In genomic region chr10:4624581-4624980, GRCm38 (mm10) we compare ENCODE assay signal across 20 mouse cellular contexts. TPM values are rescaled to one million over a fixed set of nuclear protein-coding genes. Genes with fewer than 3 reads are reported as not detected.
DNase-seq lines count a peak whose midpoint lies in the region; ATAC-seq and TF ChIP-seq lines count a peak whose summit lies in the region.
"Had no signal": no experiment of that assay in that cellular context is flagged by ENCODE, and none has a peak within 500 bp of the region (broad histone marks: within the 10 kb centered on the region; RNA-seq: fewer than 3 reads in every experiment).

No protein-coding gene starts in this region.

- peak overlapping the region; percentile 50; the same call in 1 of the 2 replicates for H3K27ac ChIP-seq in kidney, adult 2 months (ENCODE audit: insufficient read depth, low read depth, low read length)
- no peak overlapping the region for H3K27ac ChIP-seq in liver, embryonic 16.5 days (ENCODE audit: low read length)
- H3K27ac ChIP-seq in liver, embryonic 11.5 days (ENCODE audit: low read depth, low read length): no peak overlapping the region
- H3K27ac ChIP-seq in limb, embryonic 10.5 days: no peak overlapping the region
- H3K27ac ChIP-seq: embryonic facial prominence, embryonic 12.5 days; forebrain, embryonic 15.5 days; heart, embryonic 10.5 days had no signal

- ATAC-seq in liver, embryonic 16.5 days (ENCODE audit: low read depth): peak; percentile 27; the same call in 1 of the 2 replicates
- ATAC-seq in liver, embryonic 11.5 days (replicated peaks; ENCODE audit: low FRiP score): no peak
- ATAC-seq: activated CD4-positive, CD25-positive, alpha-beta regulatory T cell, adult 4 months; forebrain, embryonic 15.5 days; Patski had no signal

- DNase-seq in kidney, adult 2 months: peak; percentile 71
- DNase-seq in kidney, postnatal 4 days: no peak
- no peak for DNase-seq in liver, embryonic 11.5 days (ENCODE audit: low spot score)
- DNase-seq in kidney, postnatal 14 days: peak; percentile 34
- peak; percentile 9 for DNase-seq in limb, embryonic 10.5 days (ENCODE audit: low spot score)
- DNase-seq: adrenal gland, postnatal 14 days; cerebellum, adult 11-12 months; cerebellum, adult 9-10 months; cerebellum, postnatal 25 days; gastrocnemius, postnatal 10 days; heart, adult 18-20 months; heart, postnatal 10 days; heart, postnatal 4 days had no signal

- H3K27me3 ChIP-seq in kidney, adult 2 months (replicated peaks; ENCODE audit: control insufficient read depth, insufficient read depth, low read length): no peaks in the 10 kb centered on the region
- H3K27me3 ChIP-seq in liver, embryonic 16.5 days (ENCODE audit: control insufficient read depth, insufficient read depth, low read depth, low read length): no peaks in the 10 kb centered on the region
- H3K27me3 ChIP-seq in liver, embryonic 11.5 days (replicated peaks; ENCODE audit: control insufficient read depth, insufficient read depth, low read length): no peaks in the 10 kb centered on the region
- H3K27me3 ChIP-seq in limb, embryonic 10.5 days (ENCODE audit: low read depth, poor library complexity, severe bottlenecking): no peaks in the 10 kb centered on the region
- H3K27me3 ChIP-seq: CH12.LX; embryonic facial prominence, embryonic 12.5 days; forebrain, embryonic 15.5 days; Patski had no signal

- peaks cover 4% of the 10 kb centered on the region; the same call in 1 of the 2 replicates for H3K4me1 ChIP-seq in kidney, adult 2 months (ENCODE audit: control insufficient read depth, insufficient read depth, low read length)
- H3K4me1 ChIP-seq in liver, embryonic 16.5 days (ENCODE audit: control insufficient read depth, low read depth, low read length): no peaks in the 10 kb centered on the region; the same call in 1 of the 2 replicates
- no peaks in the 10 kb centered on the region for H3K4me1 ChIP-seq in liver, embryonic 11.5 days (replicated peaks; ENCODE audit: control insufficient read depth, insufficient read depth, low read length)
- peaks cover 7% of the 10 kb centered on the region; the same call in 1 of the 2 replicates for H3K4me1 ChIP-seq in limb, embryonic 10.5 days
- H3K4me1 ChIP-seq: embryonic facial prominence, embryonic 12.5 days; forebrain, embryonic 15.5 days; heart, embryonic 10.5 days had no signal

- H3K36me3 ChIP-seq in kidney, adult 2 months (ENCODE audit: control insufficient read depth, insufficient read depth, low read length): no peaks in the 10 kb centered on the region
- H3K36me3 ChIP-seq in liver, embryonic 16.5 days (ENCODE audit: control insufficient read depth, insufficient read depth): no peaks in the 10 kb centered on the region
- H3K36me3 ChIP-seq in liver, embryonic 11.5 days (ENCODE audit: control insufficient read depth, insufficient read depth, low read length): no peaks in the 10 kb centered on the region
- no peaks in the 10 kb centered on the region for H3K36me3 ChIP-seq in limb, embryonic 10.5 days
- H3K36me3 ChIP-seq: embryonic facial prominence, embryonic 12.5 days; forebrain, embryonic 15.5 days; heart, embryonic 10.5 days had no signal

- H3K9me3 ChIP-seq in liver, embryonic 16.5 days (replicated peaks; ENCODE audit: control insufficient read depth, low read length): no peaks in the 10 kb centered on the region
- H3K9me3 ChIP-seq in liver, embryonic 11.5 days (ENCODE audit: control insufficient read depth, low read length): no peaks in the 10 kb centered on the region
- no peaks in the 10 kb centered on the region for H3K9me3 ChIP-seq in limb, embryonic 10.5 days (replicated peaks)
- H3K9me3 ChIP-seq: embryonic facial prominence, embryonic 12.5 days; forebrain, embryonic 15.5 days; heart, embryonic 10.5 days had no signal

- no peak for TF ChIP-seq POLR2A in kidney, adult 2 months (IDR thresholded peaks at IDR 0.05; ENCODE audit: low read depth, low read length)

- H3K4me3 ChIP-seq in kidney, adult 2 months (ENCODE audit: insufficient read depth, low read depth, low read length): no peak overlapping the region
- H3K4me3 ChIP-seq in liver, embryonic 16.5 days (ENCODE audit: low read depth, low read length): no peak overlapping the region
- H3K4me3 ChIP-seq in liver, embryonic 11.5 days (ENCODE audit: low read depth, low read length): no peak overlapping the region
- H3K4me3 ChIP-seq in limb, embryonic 10.5 days: no peak overlapping the region
- H3K4me3 ChIP-seq: embryonic facial prominence, embryonic 12.5 days; forebrain, embryonic 15.5 days; heart, embryonic 10.5 days had no signal

- 66% methylated on average over 4 of the region's 4 CpGs for WGBS in kidney, adult 2 months
- 71% methylated on average over 4 of the region's 4 CpGs for WGBS in liver, embryonic 16.5 days (ENCODE audit: insufficient replicate concordance)
- 79% methylated on average over 4 of the region's 4 CpGs for WGBS in liver, embryonic 11.5 days
- WGBS in limb, embryonic 10.5 days: 88% methylated on average over 4 of the region's 4 CpGs

- TF ChIP-seq CTCF in kidney, adult 2 months (conservative IDR thresholded peaks at IDR 0.05; ENCODE audit: insufficient read depth, insufficient read length, low read depth, low read length): no peak

- H3K4me2 ChIP-seq in liver, embryonic 16.5 days (ENCODE audit: low read depth, low read length): no peak overlapping the region
- no peak overlapping the region for H3K4me2 ChIP-seq in liver, embryonic 11.5 days
- H3K4me2 ChIP-seq: embryonic facial prominence, embryonic 12.5 days; forebrain, embryonic 15.5 days had no signal

- no peak overlapping the region for H3K9ac ChIP-seq in liver, embryonic 16.5 days (ENCODE audit: low read depth, low read length)
- no peak overlapping the region for H3K9ac ChIP-seq in liver, embryonic 11.5 days (ENCODE audit: low read depth, low read length)
- H3K9ac ChIP-seq: embryonic facial prominence, embryonic 12.5 days; forebrain, embryonic 15.5 days had no signal

RNA-seq across cellular contexts. Expression of gene Esr1, which starts 13.2 kb away (rescaled TPM):
- polyA plus RNA-seq in kidney, adult 2 months (2012; rRNA removed): 5.1 and 6.4 TPM in 2 replicates
- 0.36 and 0.47 TPM in 2 replicates for polyA plus RNA-seq in liver, embryonic 16.5 days (2015; fragmentation: Nextera tagmentation; extraction: Ambion mirVana)
- polyA plus RNA-seq in liver, embryonic 11.5 days (2014; fragmentation: Nextera tagmentation; extraction: Ambion mirVana): 0.05 and 0.14 TPM in 2 replicates
- 0.18 and 0.24 TPM in 2 replicates for polyA plus RNA-seq in limb, embryonic 10.5 days (2016; fragmentation: Nextera tagmentation; extraction: Ambion mirVana)

Comparison
In these comparisons a context has a peak if more than half of its experiments do, and no peak if none do; other contexts are left out.
1. DNase-seq: peak in kidney, adult 2 months (single experiment), kidney, postnatal 14 days (single experiment) and limb, embryonic 10.5 days (single experiment); none in kidney, postnatal 4 days (0 of 2) and liver, embryonic 11.5 days (single experiment).